Mouse (Mus musculus): ENCODE data around the gene Shisal2a.
A peak's percentile ranks its signal among the peaks of the same experiment; 100 is the strongest.

Shisal2a gene

DNA sequence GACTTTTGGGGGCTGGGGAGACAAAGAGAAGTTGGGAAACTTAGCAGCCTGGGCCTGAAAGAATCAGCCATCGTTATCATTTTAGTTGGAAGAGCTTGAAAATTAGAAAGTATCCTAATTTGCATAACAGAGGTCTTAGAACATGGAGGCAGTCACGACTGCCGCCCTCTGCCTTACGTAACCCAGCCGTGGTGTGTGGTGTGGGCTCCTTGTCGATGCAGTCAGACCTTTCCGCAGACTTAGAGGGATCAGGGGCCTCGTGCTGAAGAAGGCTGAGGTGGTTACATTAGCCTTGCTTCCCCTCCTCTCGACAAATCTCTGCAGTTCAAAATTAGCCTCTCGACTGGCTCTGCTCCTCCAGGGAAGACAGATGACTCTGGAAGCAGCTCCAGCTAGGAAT, 44.3 kb downstream of the Shisal2a start:
- no peak for DNase-seq (ENCODE audit: low read depth in 1 of 2, low spot score in 2 of 2)

GRCm38 (mm10) chr4:108338321-108338733, 44.8 kb downstream of the Shisal2a start:
- DNase-seq (ENCODE audit: low read depth in 1 of 2, low spot score in 2 of 2) = no peak

- no peak for DNase-seq (ENCODE audit: low read depth in 1 of 2, low spot score in 2 of 2)
These were observed 45.3 kb downstream of the Shisal2a start for GRCm38 (mm10) chr4:108337817-108338216.

DNA sequence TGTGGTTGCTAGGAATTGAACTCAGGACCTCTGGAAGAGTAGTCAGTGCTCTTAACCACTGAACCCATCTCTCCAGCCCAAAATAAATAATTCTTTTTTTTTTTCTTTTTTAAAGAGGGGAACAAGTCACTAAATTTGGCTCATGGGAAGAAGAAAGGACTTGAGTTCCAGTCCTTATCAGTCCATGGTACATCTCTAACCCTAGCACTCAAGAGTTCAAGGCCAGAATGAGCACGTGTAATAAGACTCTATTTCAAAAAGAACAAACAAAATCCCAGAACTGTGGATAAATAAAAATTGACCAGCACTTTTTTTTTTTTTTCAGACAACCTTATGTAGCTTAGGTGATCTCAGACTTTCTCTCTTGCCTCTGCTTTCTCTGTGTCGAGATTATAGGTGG, 46.4 kb downstream of the Shisal2a start:
- no peak for DNase-seq (ENCODE audit: low read depth in 1 of 2, low spot score in 2 of 2)

GRCm38 (mm10) chr4:108335413-108335812, 47.7 kb downstream of the Shisal2a start:
- DNase-seq (ENCODE audit: low read depth in 1 of 2, low spot score in 2 of 2) = no peak

GRCm38 (mm10) chr4:108332041-108332440, 51.1 kb downstream of the Shisal2a start:
- DNase-seq (ENCODE audit: low read depth in 1 of 2, low spot score in 2 of 2) = no peak

DNA sequence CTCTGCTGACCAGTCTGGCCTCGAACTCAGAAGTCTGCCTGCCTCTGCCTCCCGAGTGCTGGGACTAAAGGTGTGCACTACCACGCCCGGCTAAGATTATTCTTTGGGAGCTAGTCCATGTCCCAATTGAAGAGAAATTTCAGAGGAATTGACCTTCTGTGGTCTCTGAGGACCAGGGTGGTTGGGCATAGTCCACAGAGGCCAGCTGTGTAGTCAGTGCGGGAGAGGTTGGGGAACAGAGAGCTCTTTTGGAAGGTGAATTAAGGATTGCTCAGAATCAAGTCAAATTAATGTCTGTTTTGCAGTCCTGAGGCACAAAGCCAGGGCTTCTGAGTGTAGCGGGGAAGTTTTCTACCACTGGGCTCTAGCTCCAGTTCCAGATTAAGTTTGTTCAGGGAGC, 53.3 kb downstream of the Shisal2a start:
- no peak for DNase-seq (ENCODE audit: low read depth in 1 of 2, low spot score in 2 of 2)

GRCm38 (mm10) chr4:108327730-108328484, 55.2 kb downstream of the Shisal2a start, which contains the start of gene Coa7:
Gene Coa7, plus strand, starts transcription at chr4:108328140.
- peak; percentile 84 to 97 for DNase-seq (ENCODE audit: low read depth in 1 of 2, low spot score in 2 of 2)

GRCm38 (mm10) chr4:108327071-108327579, 56.0 kb downstream of the Shisal2a start:
- no peak for DNase-seq (ENCODE audit: low read depth in 1 of 2, low spot score in 2 of 2)

DNA sequence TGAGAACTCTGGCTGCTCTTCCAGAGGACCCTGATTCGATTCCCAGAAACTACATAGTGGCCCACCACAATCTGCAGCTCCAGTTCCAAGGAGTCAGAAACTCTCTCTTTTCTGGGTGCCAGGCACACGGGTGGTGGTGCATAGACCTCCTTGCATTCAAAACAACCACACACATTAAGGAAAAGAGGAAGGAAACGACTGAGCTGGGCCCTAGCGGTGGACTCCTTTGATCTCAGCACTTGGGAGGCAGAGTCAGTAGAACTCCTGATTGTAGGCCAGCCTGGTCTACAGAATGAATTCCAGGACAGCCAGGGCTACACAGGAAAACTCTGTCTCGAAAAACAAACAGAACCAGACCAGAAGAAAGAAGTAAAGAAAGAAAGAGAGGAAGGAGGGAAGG, 59.6 kb downstream of the Shisal2a start:
- no peak for DNase-seq (ENCODE audit: low read depth in 1 of 2, low spot score in 2 of 2)

DNA sequence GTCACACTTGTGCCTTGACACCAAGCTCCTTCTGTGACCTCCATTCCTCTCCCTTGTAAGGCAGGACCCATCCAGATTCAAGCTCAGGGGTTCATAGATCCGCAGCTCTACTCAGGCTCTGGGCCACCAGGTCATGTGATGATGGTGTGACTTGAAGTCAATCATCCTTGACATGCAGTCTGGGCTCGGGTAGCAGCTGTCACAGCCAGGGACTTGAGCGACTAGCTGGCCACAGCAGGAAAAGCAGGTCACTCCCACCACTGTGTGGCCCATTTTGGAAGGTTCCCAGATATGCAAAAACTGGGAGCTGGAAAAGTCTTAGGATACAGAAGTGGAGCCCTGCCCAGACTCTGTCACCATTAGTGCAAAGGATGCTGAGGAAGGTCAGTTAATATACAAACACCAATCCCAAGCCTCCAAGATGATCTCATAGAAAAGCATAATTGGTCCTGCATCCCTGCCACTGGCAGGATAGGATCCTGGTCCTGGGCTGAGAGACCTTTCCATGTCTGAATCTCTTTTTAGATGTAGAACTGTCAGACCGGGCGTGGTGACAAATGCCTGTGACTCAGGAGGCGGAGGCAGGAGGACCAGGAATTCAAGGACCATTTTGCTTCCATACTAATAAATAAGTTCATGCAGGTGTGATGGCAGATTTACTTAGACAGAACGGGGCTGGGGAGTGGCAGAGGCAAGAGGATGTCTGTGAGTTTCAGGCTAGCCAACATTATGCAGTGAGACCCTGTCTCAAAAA, 62.3 kb downstream of the Shisal2a start:
- DNase-seq (ENCODE audit: low read depth in 1 of 2, low spot score in 2 of 2) = no peak

- no peak for DNase-seq (ENCODE audit: low read depth in 1 of 2, low spot score in 2 of 2)
These were observed 63.4 kb downstream of the Shisal2a start for GRCm38 (mm10) chr4:108319747-108320146.

- DNase-seq (ENCODE audit: low read depth in 1 of 2, low spot score in 2 of 2) = no peak
These were observed 64.2 kb downstream of the Shisal2a start for GRCm38 (mm10) chr4:108318649-108319615.

Data from monocyte, adult 2 months (primary cell).